Mouse (Mus musculus) cerebellum, adult 11 months (tissue): ENCODE data around the gene Hoxd9.

ENCODE experiments used
- DNase-seq: peaks from one replicate; pipeline ENCODE4 v3.0.0; 2022

Gene Hoxd9

GRCm38 (mm10) chr2:74714156-74714789, 16.7 kb downstream of the Hoxd9 start:
- DNase-seq: no peak

GRCm38 (mm10) chr2:74714881-74715280, 17.4 kb downstream of the Hoxd9 start:
- no peak for DNase-seq

GRCm38 (mm10) chr2:74715504-74716241, 18.1 kb downstream of the Hoxd9 start:
- DNase-seq: peak; percentile 20

- no peak for DNase-seq
Measured at GRCm38 (mm10) chr2:74720384-74720783, 22.9 kb downstream of the Hoxd9 start.

- no peak for DNase-seq
Measured at GRCm38 (mm10) chr2:74720955-74721491, 23.5 kb downstream of the Hoxd9 start.

GRCm38 (mm10) chr2:74721882-74722281, 24.4 kb downstream of the Hoxd9 start:
- no peak for DNase-seq

- no peak for DNase-seq
Measured at GRCm38 (mm10) chr2:74722949-74723348, 25.4 kb downstream of the Hoxd9 start.

GRCm38 (mm10) chr2:74724244-74725015, 26.9 kb downstream of the Hoxd9 start:
- no peak for DNase-seq

GRCm38 (mm10) chr2:74725171-74725570, 27.6 kb downstream of the Hoxd9 start:
- DNase-seq: no peak

GRCm38 (mm10) chr2:74726551-74726950, 29.0 kb downstream of the Hoxd9 start, which contains the start of gene Gm28230:
TSS of gene Gm28230 (plus strand) at chr2:74726728.
- no peak for DNase-seq

GRCm38 (mm10) chr2:74726973-74727639, 29.6 kb downstream of the Hoxd9 start:
- no peak for DNase-seq

GRCm38 (mm10) chr2:74727640-74728302, 30.2 kb downstream of the Hoxd9 start:
- DNase-seq: no peak

- no peak for DNase-seq
Measured at GRCm38 (mm10) chr2:74728303-74728680, 30.8 kb downstream of the Hoxd9 start.

GRCm38 (mm10) chr2:74730331-74730730, 32.8 kb downstream of the Hoxd9 start:
- DNase-seq: no peak

GRCm38 (mm10) chr2:74731055-74731454, 33.5 kb downstream of the Hoxd9 start:
- no peak for DNase-seq

- DNase-seq: no peak
Measured at GRCm38 (mm10) chr2:74731799-74732512, 34.4 kb downstream of the Hoxd9 start.

GRCm38 (mm10) chr2:74732513-74733316, 35.2 kb downstream of the Hoxd9 start:
- no peak for DNase-seq

- no peak for DNase-seq
Measured at GRCm38 (mm10) chr2:74733317-74733661, 35.8 kb downstream of the Hoxd9 start.

GRCm38 (mm10) chr2:74733765-74734164, 36.2 kb downstream of the Hoxd9 start:
- no peak for DNase-seq

GRCm38 (mm10) chr2:74734451-74734850, 36.9 kb downstream of the Hoxd9 start:
- no peak for DNase-seq
